Mouse (Mus musculus) heart, adult 2 months (tissue): Measurements from ENCODE around the gene Fgfr2.

Source experiments
- CTCF ChIP-seq: fragments of 200-600 bp; IDR thresholded peaks from 2 replicates; pipeline ENCODE4 v1.8.1; 2022; ENCODE audit warnings: antibody characterized with exemption, mild to moderate bottlenecking, moderate library complexity
- POLR2A ChIP-seq: fragments of 200-500 bp; IDR thresholded peaks from 2 replicates; pipeline ENCODE4 v1.6.1; 2011; ENCODE audit warnings: mild to moderate bottlenecking, low read depth, low read length, control low read depth; ENCODE audit not compliant: insufficient read depth

DNA sequence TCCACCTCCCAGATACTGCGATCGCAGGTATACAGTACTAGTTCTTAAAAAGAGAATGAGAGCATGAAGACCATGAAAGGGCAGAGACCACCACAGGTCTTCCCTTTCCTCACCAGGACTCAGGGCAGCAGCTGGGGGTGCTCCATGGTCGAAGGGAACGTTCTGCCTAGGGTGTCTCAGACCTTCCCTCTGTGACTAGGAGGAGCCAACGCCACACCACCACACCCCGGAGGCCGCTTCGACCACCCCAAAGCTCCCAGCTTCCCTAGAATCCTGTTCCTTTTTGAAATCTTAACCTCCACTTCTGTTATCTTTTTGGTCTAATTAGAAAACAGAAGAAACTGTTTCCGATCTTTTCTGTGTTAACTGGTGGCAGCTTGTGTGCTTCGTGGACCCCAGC is 347.2 kb downstream of the Fgfr2 start:
- TF ChIP-seq POLR2A (no peak), CTCF (no peak)
